Mouse (Mus musculus) mature B cell (primary cell): ENCODE data around the gene Krt4.

Experiments used
- in situ Hi-C: fragments of 300-500 bp; cut with MboI; formaldehyde crosslinking; loops from 2 replicates; pipeline ENCODE4 v1.14.3; 2019

Gene Krt4

GRCm38 (mm10) chr15:101892820-101893219, 31.7 kb downstream of the Krt4 start, which contains the start of gene Krt76:
TSS of gene Krt76 (minus strand) at chr15:101892920.
- in situ Hi-C loops = no loop called here

- in situ Hi-C loops = no loop called here
Measured at GRCm38 (mm10) chr15:101879776-101880175, 44.8 kb downstream of the Krt4 start.

- in situ Hi-C loops = no loop called here
Measured at GRCm38 (mm10) chr15:101878041-101878440, 46.5 kb downstream of the Krt4 start.

- in situ Hi-C loops = no loop called here
Measured at GRCm38 (mm10) chr15:101874383-101874782, 50.2 kb downstream of the Krt4 start.

- in situ Hi-C loops = no loop called here
Measured at GRCm38 (mm10) chr15:101873231-101873630, 51.3 kb downstream of the Krt4 start.

- in situ Hi-C loops = no loop called here
Measured at GRCm38 (mm10) chr15:101869431-101869830, 55.1 kb downstream of the Krt4 start, which contains the start of gene Krt77. TSS of gene Krt77 (minus strand) at chr15:101869705.
